ENCODE assay signal across 8 mouse cellular contexts in the genomic region with DNA sequence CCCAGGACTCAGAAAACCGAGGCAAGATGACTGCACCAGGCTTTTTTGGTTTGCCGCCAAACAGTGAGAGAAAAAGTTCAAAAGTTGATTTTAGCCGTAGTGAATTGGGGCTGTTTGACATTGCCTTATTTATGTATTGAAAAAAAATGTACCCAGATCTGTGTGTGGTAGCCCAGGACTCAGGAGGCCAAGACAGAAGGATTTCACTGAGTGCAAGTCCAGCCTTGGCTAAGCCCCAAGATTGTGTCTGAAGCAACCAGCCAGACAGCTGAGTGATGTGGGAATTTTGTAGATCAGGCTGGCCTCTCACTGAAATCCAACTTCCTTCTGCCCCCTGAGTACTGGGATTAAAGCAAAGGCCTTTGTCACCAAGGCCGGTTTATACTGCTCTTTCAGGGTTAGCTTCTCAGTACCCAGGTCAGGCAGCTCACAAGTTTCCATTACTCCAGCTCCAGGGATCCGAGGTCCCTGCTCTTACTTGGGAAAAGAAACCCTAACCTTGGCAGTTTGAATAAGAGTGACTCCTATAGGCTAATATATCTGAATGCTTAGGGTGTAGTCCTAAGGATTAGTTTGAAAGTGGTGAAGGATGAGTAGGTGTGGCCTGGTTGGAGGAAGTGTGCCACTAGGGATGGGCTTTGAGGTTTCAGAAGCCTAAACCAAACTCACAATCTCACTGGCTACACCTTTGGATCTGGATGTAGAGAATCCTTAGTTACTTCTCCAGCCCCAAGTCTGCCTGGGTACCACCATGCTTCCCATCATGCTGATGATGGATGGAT. TPM values are rescaled to one million over a fixed set of nuclear protein-coding genes. Genes with fewer than 3 reads are reported as not detected.
A peak's percentile ranks its signal among the peaks of the same experiment; 100 is the strongest.
DNase-seq lines count a peak whose midpoint lies in the region; ATAC-seq and TF ChIP-seq lines count a peak whose summit lies in the region.

No protein-coding gene starts in this region.

- H3K36me3 ChIP-seq in heart, postnatal 0 days (replicated peaks; ENCODE audit: control insufficient read depth, insufficient read depth, low read length): peaks cover 20% of the 10 kb centered on the region
- H3K36me3 ChIP-seq in liver, embryonic 14.5 days (replicated peaks; ENCODE audit: control insufficient read depth, insufficient read depth, low read depth): peaks cover 9% of the 10 kb centered on the region

- peaks cover 12% of the 10 kb centered on the region for H3K4me1 ChIP-seq in heart, postnatal 0 days (ENCODE audit: control insufficient read depth, insufficient read depth)
- H3K4me1 ChIP-seq in liver, embryonic 14.5 days (replicated peaks; ENCODE audit: control insufficient read depth in 2 of 2, insufficient read depth in 2 of 2, low read length in 1 of 2): peaks cover 0 to 11% of the 10 kb centered on the region in 2 experiments; a peak in 2 of 4 replicates

- H3K9ac ChIP-seq in heart, postnatal 0 days (replicated peaks; ENCODE audit: low read depth, low read length): peak overlapping the region; percentile 73
- H3K9ac ChIP-seq in liver, embryonic 14.5 days (replicated peaks): no peak overlapping the region

- H3K27ac ChIP-seq in heart, postnatal 0 days (ENCODE audit: low read depth): 0 out of 2 replicates have a peak overlapping the region, but pooled peaks have one; percentile 93
- no peak overlapping the region for H3K27ac ChIP-seq in liver, embryonic 14.5 days

- TF ChIP-seq CTCF in brain, embryonic 14.5 days (IDR thresholded peaks at IDR 0.05; ENCODE audit: borderline replicate concordance, extremely low read depth, insufficient read depth, insufficient read length): no peak
- no peak for TF ChIP-seq CTCF in heart, postnatal 0 days (IDR thresholded peaks at IDR 0.05; ENCODE audit: low read depth)
- no peak for TF ChIP-seq CTCF in liver, embryonic 14.5 days (IDR thresholded peaks at IDR 0.05; ENCODE audit: low read depth)

- no peaks in the 10 kb centered on the region for H3K9me3 ChIP-seq in heart, postnatal 0 days (replicated peaks; ENCODE audit: control insufficient read depth, low read length)
- H3K9me3 ChIP-seq in liver, embryonic 14.5 days (ENCODE audit: control insufficient read depth, low read length): no peaks in the 10 kb centered on the region

- no peaks in the 10 kb centered on the region for H3K27me3 ChIP-seq in heart, postnatal 0 days (ENCODE audit: control insufficient read depth, insufficient read depth, low read length)
- H3K27me3 ChIP-seq in liver, embryonic 14.5 days (ENCODE audit: control insufficient read depth, insufficient read depth, low read length): no peaks in the 10 kb centered on the region

- no peak for ATAC-seq in heart, postnatal 0 days (ENCODE audit: insufficient read depth, low read depth)
- ATAC-seq in liver, embryonic 14.5 days (ENCODE audit: insufficient read depth): no peak
- no peak for ATAC-seq in megakaryocyte-erythroid progenitor cell, adult 5-6 weeks (replicated peaks; ENCODE audit: low FRiP score, low TSS enrichment, poor library complexity, severe bottlenecking)

- intact Hi-C loops in left cerebral cortex, postnatal 4 days (cut with DNase I): no loop called here
- intact Hi-C loops in left cerebral cortex, postnatal 14 days (cut with DNase I): no loop called here

- no peak for TF ChIP-seq EP300 in heart, postnatal 0 days (IDR thresholded peaks at IDR 0.05; ENCODE audit: low read depth)
- no peak for TF ChIP-seq EP300 in liver, embryonic 14.5 days (IDR thresholded peaks at IDR 0.05; ENCODE audit: low read depth)

- peak overlapping the region; percentile 93 for H3K4me2 ChIP-seq in heart, postnatal 0 days (ENCODE audit: low read depth, low read length)
- peak overlapping the region; percentile 85 for H3K4me2 ChIP-seq in liver, embryonic 14.5 days (ENCODE audit: low read depth)

- 60% methylated on average over 5 of the region's 5 CpGs for WGBS in heart, postnatal 0 days
- 62% methylated on average over 5 of the region's 5 CpGs for WGBS in liver, embryonic 14.5 days (ENCODE audit: insufficient replicate concordance)

- DNase-seq in left cerebral cortex, postnatal 4 days: peak; percentile 27
- DNase-seq in left cerebral cortex, postnatal 14 days (ENCODE audit: low spot score in 2 of 2): no peak
- DNase-seq in brain, embryonic 14.5 days (ENCODE audit: low read depth): peak; percentile 50
- DNase-seq in heart, postnatal 0 days (ENCODE audit: low spot score): no peak
- no peak for DNase-seq in liver, embryonic 14.5 days (ENCODE audit: low read depth in 3 of 3, low spot score in 3 of 3)
- no peak for DNase-seq in embryo, embryonic 10 days (ENCODE audit: low spot score)
- DNase-seq in frontal cortex, postnatal 25 days (ENCODE audit: low spot score in 2 of 2): no peak

- TF ChIP-seq POLR2A in brain, embryonic 14.5 days (IDR thresholded peaks at IDR 0.05; ENCODE audit: borderline replicate concordance, extremely low read depth, insufficient read depth, insufficient read length, poor library complexity, severe bottlenecking): no peak

- H3K4me3 ChIP-seq in heart, postnatal 0 days (ENCODE audit: low read depth, low read length): peak overlapping the region; percentile 83
- H3K4me3 ChIP-seq in liver, embryonic 14.5 days (ENCODE audit: insufficient read depth in 1 of 2, low read depth in 2 of 2, low read length in 2 of 2): peak overlapping the region; percentile 69 to 86; a peak in 3 of 4 replicates

RNA-seq across cellular contexts. Expression of a gene that starts 1.4 kb away (rescaled TPM):
- total RNA-seq in left cerebral cortex, postnatal 4 days (2021): 10 to 100 TPM; 50.0 to 61.8 TPM
- total RNA-seq in left cerebral cortex, postnatal 14 days (2021): 10 to 100 TPM; 48.4 to 51.9 TPM
- 48.1 and 71.2 TPM in 2 replicates for polyA plus RNA-seq in brain, embryonic 14.5 days (2012; rRNA removed)
- 23.5 and 24.3 TPM in 2 replicates for total RNA-seq in heart, postnatal 0 days (2014; rRNA removed; ENCODE audit: low replicate concordance)
- 17.2 and 18.0 TPM in 2 replicates for polyA plus RNA-seq in heart, postnatal 0 days (2015; fragmentation: Nextera tagmentation; extraction: Ambion mirVana)
- polyA plus RNA-seq in liver, embryonic 14.5 days (2012; rRNA removed): 3.9 and 5.0 TPM in 2 replicates
- polyA plus RNA-seq in liver, embryonic 14.5 days (2014; fragmentation: Nextera tagmentation; extraction: Ambion mirVana): 7.4 and 8.0 TPM in 2 replicates
- total RNA-seq in megakaryocyte-erythroid progenitor cell, adult 5-6 weeks (2014; fragmentation: Nextera tagmentation): 12.5 and 15.2 TPM in 2 replicates
- total RNA-seq in megakaryocyte-erythroid progenitor cell, adult 5-6 weeks (2017): 7.8 and 8.6 TPM in 2 replicates

RNA-seq across cellular contexts. Expression of a gene that starts 13.1 kb away (rescaled TPM):
- total RNA-seq in left cerebral cortex, postnatal 4 days (2021): 1 to 10 TPM; 7.9 to 8.1 TPM
- total RNA-seq in left cerebral cortex, postnatal 14 days (2021): 10 to 100 TPM; 19.5 to 23.5 TPM
- 4.0 and 4.2 TPM in 2 replicates for polyA plus RNA-seq in brain, embryonic 14.5 days (2012; rRNA removed)
- 7.0 and 23.2 TPM in 2 replicates for total RNA-seq in heart, postnatal 0 days (2014; rRNA removed; ENCODE audit: low replicate concordance)
- 5.8 and 6.3 TPM in 2 replicates for polyA plus RNA-seq in heart, postnatal 0 days (2015; fragmentation: Nextera tagmentation; extraction: Ambion mirVana)
- polyA plus RNA-seq in liver, embryonic 14.5 days (2012; rRNA removed): 19.1 and 27.0 TPM in 2 replicates
- polyA plus RNA-seq in liver, embryonic 14.5 days (2014; fragmentation: Nextera tagmentation; extraction: Ambion mirVana): 4.9 and 7.0 TPM in 2 replicates
- 18.6 and 21.6 TPM in 2 replicates for total RNA-seq in megakaryocyte-erythroid progenitor cell, adult 5-6 weeks (2014; fragmentation: Nextera tagmentation)
- total RNA-seq in megakaryocyte-erythroid progenitor cell, adult 5-6 weeks (2017): 30.4 and 37.3 TPM in 2 replicates

RNA-seq across cellular contexts. Expression of a gene that starts 20.6 kb away (rescaled TPM):
- total RNA-seq in left cerebral cortex, postnatal 4 days (2021): 100 to 1,000 TPM; 166 to 181 TPM
- total RNA-seq in left cerebral cortex, postnatal 14 days (2021): 100 to 1,000 TPM; 236 to 243 TPM
- 206 and 247 TPM in 2 replicates for polyA plus RNA-seq in brain, embryonic 14.5 days (2012; rRNA removed)
- total RNA-seq in heart, postnatal 0 days (2014; rRNA removed; ENCODE audit: low replicate concordance): 174 and 265 TPM in 2 replicates
- 169 and 173 TPM in 2 replicates for polyA plus RNA-seq in heart, postnatal 0 days (2015; fragmentation: Nextera tagmentation; extraction: Ambion mirVana)
- polyA plus RNA-seq in liver, embryonic 14.5 days (2012; rRNA removed): 66.6 and 71.1 TPM in 2 replicates
- 86.4 and 88.8 TPM in 2 replicates for polyA plus RNA-seq in liver, embryonic 14.5 days (2014; fragmentation: Nextera tagmentation; extraction: Ambion mirVana)
- 136 and 142 TPM in 2 replicates for total RNA-seq in megakaryocyte-erythroid progenitor cell, adult 5-6 weeks (2014; fragmentation: Nextera tagmentation)
- total RNA-seq in megakaryocyte-erythroid progenitor cell, adult 5-6 weeks (2017): 68.2 and 68.8 TPM in 2 replicates

RNA-seq across cellular contexts. Expression of a gene that starts 24.7 kb away (rescaled TPM):
- total RNA-seq in left cerebral cortex, postnatal 4 days (2021): under 1 TPM in 1 of 2 experiments, not detected in 1; 0.28 TPM
- total RNA-seq in left cerebral cortex, postnatal 14 days (2021): under 1 TPM in 1 of 2 experiments, not detected in 1; 0.42 TPM
- polyA plus RNA-seq in brain, embryonic 14.5 days (2012; rRNA removed): 0.07 TPM in 1 of 2 replicates, not detected in the other
- total RNA-seq in heart, postnatal 0 days (2014; rRNA removed; ENCODE audit: low replicate concordance): not detected in 2 replicates
- not detected in 2 replicates for polyA plus RNA-seq in heart, postnatal 0 days (2015; fragmentation: Nextera tagmentation; extraction: Ambion mirVana)
- 0.03 and 0.04 TPM in 2 replicates for polyA plus RNA-seq in liver, embryonic 14.5 days (2012; rRNA removed)
- 0.14 TPM in 1 of 2 replicates, not detected in the other for polyA plus RNA-seq in liver, embryonic 14.5 days (2014; fragmentation: Nextera tagmentation; extraction: Ambion mirVana)
- total RNA-seq in megakaryocyte-erythroid progenitor cell, adult 5-6 weeks (2014; fragmentation: Nextera tagmentation): 0.37 TPM in 1 of 2 replicates, not detected in the other
- not detected in 2 replicates for total RNA-seq in megakaryocyte-erythroid progenitor cell, adult 5-6 weeks (2017)

Comparison
In these comparisons a context has a peak if more than half of its experiments do, and no peak if none do; other contexts are left out.
1. DNase-seq: peak in left cerebral cortex, postnatal 4 days (single experiment) and brain, embryonic 14.5 days (single experiment); none in left cerebral cortex, postnatal 14 days (0 of 2), heart, postnatal 0 days (single experiment), liver, embryonic 14.5 days (0 of 3), embryo, embryonic 10 days (single experiment) and frontal cortex, postnatal 25 days (0 of 2).